Mouse (Mus musculus): Measurements from ENCODE around the gene Acvr2b. TPM values are rescaled to one million over a fixed set of nuclear protein-coding genes. Genes with fewer than 3 reads are reported as not detected.

Gene Acvr2b
- polyA plus RNA-seq, 1 experiment from 2014 or later = 32.7 TPM

DNA sequence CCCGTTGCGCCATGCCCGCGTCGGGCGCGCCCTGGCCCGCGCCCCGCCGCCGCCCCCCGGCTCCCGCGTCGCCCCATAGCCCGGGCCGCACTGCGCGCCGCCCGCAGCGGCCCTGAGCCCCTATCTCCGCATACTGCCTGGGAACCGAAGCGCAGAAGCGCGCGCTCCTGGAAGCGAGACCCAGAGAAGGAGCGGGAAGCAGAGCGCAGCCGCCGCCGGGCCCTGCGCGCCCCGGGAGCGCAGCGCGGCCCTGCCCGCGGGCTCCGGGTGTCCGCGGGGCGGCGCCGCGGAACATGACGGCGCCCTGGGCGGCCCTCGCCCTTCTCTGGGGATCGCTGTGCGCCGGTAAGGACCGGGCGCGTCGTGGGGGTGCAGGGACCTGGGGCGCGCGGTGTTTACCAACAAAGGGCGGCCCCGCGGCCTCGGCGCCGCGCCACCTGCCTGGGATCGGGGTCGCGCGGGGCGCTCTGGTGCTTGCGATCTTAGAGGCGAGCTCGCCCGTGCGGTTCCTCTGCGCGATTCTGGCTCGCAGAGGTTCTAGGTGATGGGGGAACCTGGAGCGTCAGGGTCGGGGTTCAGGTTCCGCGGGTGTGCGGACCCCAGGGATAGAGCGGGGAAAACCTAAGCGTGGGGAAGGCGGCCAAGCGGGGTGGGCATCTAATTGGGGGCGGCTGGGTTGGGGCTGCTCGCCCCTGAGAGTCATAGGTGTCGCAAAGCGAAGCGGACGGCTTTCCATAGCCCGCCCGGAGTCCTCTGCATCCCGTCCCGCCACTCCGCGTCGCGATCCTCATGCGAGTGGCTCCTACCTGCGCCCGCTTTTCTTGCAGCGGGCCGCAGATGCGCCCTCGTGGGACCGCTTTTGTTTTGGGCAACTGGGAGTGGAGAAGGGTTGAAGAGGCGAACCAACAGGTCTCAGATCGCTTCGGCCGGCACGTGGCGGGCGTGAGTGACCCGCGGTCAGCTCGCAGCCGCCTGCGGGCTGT, 626 bp downstream of the Acvr2b start:
- peak; percentile 68 for ATAC-seq
- H3K9ac ChIP-seq (replicated peaks; ENCODE audit: low read depth, low read length) = peak overlapping the region; percentile 98
- H3K4me1 ChIP-seq (replicated peaks; ENCODE audit: control insufficient read depth, insufficient read depth, low read length) = peaks cover 37% of the 10 kb centered on the region
- H3K4me2 ChIP-seq (ENCODE audit: low read length) = peak overlapping the region; percentile 75
- H3K27me3 ChIP-seq (replicated peaks; ENCODE audit: control insufficient read depth, insufficient read depth, low read length) = no peaks in the 10 kb centered on the region
- peak overlapping the region; percentile 92 for H3K4me3 ChIP-seq (replicated peaks; ENCODE audit: low read length)
- WGBS = under 1% methylated on average over 125 of the region's 127 CpGs
- H3K36me3 ChIP-seq (ENCODE audit: control insufficient read depth, insufficient read depth) = no peaks in the 10 kb centered on the region
- no peaks in the 10 kb centered on the region for H3K9me3 ChIP-seq (ENCODE audit: control insufficient read depth, low read length)
- H3K27ac ChIP-seq (ENCODE audit: low read length) = peak overlapping the region; percentile 98

DNA sequence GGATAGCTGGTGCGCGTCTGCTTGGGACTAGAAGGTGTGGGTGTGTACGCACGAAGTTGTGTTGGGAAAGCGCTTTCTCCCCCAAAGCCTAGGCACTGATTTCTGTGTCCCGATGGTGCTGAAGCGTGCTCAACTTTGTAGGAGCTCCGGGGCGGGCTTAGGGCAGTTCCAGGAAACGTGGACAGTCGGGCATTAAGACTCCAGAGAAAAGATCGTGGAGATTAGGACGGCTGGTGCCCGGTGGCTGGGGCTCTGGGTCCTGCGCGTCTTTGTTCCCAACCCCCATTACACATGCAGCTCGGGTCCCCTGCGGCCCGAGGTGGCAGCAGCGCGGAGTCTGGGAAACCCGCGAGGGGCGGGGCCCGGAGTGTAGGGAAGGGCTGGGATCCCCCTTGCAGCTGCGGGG, 1.3 kb downstream of the Acvr2b start:
- Histone ChIP-seq H3K27ac (ENCODE audit: low read length) (peak overlapping the region; percentile 98), H3K4me3 (replicated peaks; ENCODE audit: low read length) (peak overlapping the region; percentile 92), H3K36me3 (ENCODE audit: control insufficient read depth, insufficient read depth) (no peaks in the 10 kb centered on the region), H3K9me3 (ENCODE audit: control insufficient read depth, low read length) (no peaks in the 10 kb centered on the region), H3K9ac (replicated peaks; ENCODE audit: low read depth, low read length) (peak overlapping the region; percentile 98), H3K4me2 (ENCODE audit: low read length) (peak overlapping the region; percentile 75), H3K27me3 (replicated peaks; ENCODE audit: control insufficient read depth, insufficient read depth, low read length) (no peaks in the 10 kb centered on the region), H3K4me1 (replicated peaks; ENCODE audit: control insufficient read depth, insufficient read depth, low read length) (peaks cover 37% of the 10 kb centered on the region)
- under 1% methylated on average over 26 of the region's 26 CpGs for WGBS
- peak; percentile 54 for ATAC-seq

DNA sequence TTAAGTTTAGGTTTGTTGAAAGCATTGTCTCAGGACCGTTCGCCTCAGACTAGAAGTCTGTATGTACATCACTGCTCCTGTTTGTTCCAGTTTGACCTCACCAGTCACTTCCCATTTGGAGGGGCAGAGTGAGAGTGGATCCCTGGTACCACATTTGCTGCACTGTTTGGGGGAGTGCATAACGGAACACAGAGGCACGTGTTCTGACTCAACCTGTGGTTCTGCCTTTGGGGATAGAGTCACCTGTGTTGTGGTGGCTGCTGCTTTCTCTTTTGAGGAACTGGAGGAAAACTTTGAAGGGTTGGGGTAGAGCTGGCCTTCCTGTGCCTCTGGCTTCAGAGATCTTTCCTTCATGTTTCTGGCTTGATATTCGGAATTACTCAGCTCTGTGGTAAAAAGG, 2.2 kb downstream of the Acvr2b start:
- 48% methylated on average over 5 of the region's 5 CpGs for WGBS
- H3K9ac ChIP-seq (replicated peaks; ENCODE audit: low read depth, low read length) = peak overlapping the region; percentile 98; the same call in 1 of the 2 replicates

DNA sequence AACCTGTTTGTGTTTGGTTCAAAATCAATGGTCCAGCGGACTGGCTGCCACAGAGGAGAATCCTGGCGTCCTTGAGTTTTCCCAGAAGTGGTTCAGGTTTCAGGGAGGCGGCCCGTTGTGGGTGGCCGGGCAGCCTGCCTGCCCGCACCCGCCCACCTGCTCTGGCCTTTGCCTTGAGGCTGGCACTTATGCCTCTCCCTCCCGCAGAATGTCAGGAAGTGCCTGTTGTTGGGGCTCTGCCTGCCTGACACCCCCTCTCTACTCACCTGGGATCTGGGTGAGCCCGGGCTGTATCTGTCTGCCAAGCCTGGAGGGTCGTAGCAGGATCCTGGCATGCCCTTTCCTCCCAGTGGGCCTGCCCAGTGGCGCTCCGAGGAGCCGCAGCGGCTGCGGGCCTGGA, 6.0 kb downstream of the Acvr2b start:
- Histone ChIP-seq H3K9ac (replicated peaks; ENCODE audit: low read depth, low read length) (no peak overlapping the region), H3K27me3 (replicated peaks; ENCODE audit: control insufficient read depth, insufficient read depth, low read length) (no peaks in the 10 kb centered on the region), H3K36me3 (ENCODE audit: control insufficient read depth, insufficient read depth) (no peaks in the 10 kb centered on the region; the same call in 1 of the 2 replicates), H3K4me1 (replicated peaks; ENCODE audit: control insufficient read depth, insufficient read depth, low read length) (peaks cover 30% of the 10 kb centered on the region), H3K9me3 (ENCODE audit: control insufficient read depth, low read length) (no peaks in the 10 kb centered on the region), H3K4me2 (ENCODE audit: low read length) (no peak overlapping the region), H3K27ac (ENCODE audit: low read length) (no peak overlapping the region), H3K4me3 (replicated peaks; ENCODE audit: low read length) (no peak overlapping the region)
- ATAC-seq = no peak
- 86% methylated on average over 15 of the region's 15 CpGs for WGBS

More for the DNA sequence above, 2.2 kb downstream of the Acvr2b start:
- Histone ChIP-seq H3K4me3 (replicated peaks; ENCODE audit: low read length) (peak overlapping the region; percentile 92), H3K36me3 (ENCODE audit: control insufficient read depth, insufficient read depth) (no peaks in the 10 kb centered on the region), H3K27ac (ENCODE audit: low read length) (no peak overlapping the region), H3K4me1 (replicated peaks; ENCODE audit: control insufficient read depth, insufficient read depth, low read length) (peaks cover 37% of the 10 kb centered on the region), H3K9me3 (ENCODE audit: control insufficient read depth, low read length) (no peaks in the 10 kb centered on the region), H3K27me3 (replicated peaks; ENCODE audit: control insufficient read depth, insufficient read depth, low read length) (no peaks in the 10 kb centered on the region), H3K4me2 (ENCODE audit: low read length) (peak overlapping the region; percentile 75)
- no peak for ATAC-seq

DNA sequence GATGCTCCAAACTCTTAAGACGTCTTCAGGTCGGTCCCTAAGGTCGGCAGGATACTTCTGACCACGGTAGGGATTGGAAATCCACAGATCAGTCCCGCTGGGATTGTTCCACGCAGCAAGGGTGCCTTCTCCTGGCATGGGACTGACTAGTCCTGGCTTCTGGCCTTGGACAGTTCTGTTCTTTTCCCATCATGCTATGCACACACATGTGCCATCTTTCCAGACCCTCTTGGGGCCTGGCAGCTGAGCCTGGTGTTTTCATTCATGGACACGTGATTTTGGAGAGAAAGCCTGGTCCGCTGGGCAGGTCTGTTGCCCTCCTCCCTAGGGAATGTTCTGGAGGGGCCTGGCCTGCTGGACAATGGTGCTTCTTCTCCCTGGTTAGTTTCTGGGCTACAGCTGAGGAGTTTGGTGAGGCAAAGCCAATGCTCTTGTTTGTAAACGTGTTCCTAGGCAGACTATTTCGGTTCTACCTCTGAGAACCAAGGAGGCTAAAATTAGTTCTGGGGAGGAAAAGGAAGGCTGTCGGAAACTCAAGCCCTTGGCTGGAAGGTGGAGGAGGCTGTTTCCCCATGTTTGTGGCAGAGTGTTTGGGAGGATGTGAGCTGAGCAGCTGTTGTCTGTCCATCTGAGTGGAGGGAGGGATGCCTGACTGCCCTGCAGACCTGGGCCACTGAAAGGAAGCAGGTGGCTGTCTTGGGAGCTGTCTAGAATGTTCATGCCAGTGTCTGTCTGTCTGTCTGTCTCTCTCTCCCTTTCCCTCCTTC, 7.2 kb downstream of the Acvr2b start:
- Histone ChIP-seq H3K9me3 (ENCODE audit: control insufficient read depth, low read length) (no peaks in the 10 kb centered on the region), H3K9ac (replicated peaks; ENCODE audit: low read depth, low read length) (no peak overlapping the region), H3K4me2 (ENCODE audit: low read length) (no peak overlapping the region), H3K4me1 (replicated peaks; ENCODE audit: control insufficient read depth, insufficient read depth, low read length) (peaks cover 24% of the 10 kb centered on the region), H3K27me3 (replicated peaks; ENCODE audit: control insufficient read depth, insufficient read depth, low read length) (no peaks in the 10 kb centered on the region), H3K4me3 (replicated peaks; ENCODE audit: low read length) (no peak overlapping the region), H3K27ac (ENCODE audit: low read length) (no peak overlapping the region), H3K36me3 (ENCODE audit: control insufficient read depth, insufficient read depth) (no peaks in the 10 kb centered on the region; the same call in 1 of the 2 replicates)
- 84% methylated on average over 11 of the region's 11 CpGs for WGBS
- ATAC-seq = no peak

DNA sequence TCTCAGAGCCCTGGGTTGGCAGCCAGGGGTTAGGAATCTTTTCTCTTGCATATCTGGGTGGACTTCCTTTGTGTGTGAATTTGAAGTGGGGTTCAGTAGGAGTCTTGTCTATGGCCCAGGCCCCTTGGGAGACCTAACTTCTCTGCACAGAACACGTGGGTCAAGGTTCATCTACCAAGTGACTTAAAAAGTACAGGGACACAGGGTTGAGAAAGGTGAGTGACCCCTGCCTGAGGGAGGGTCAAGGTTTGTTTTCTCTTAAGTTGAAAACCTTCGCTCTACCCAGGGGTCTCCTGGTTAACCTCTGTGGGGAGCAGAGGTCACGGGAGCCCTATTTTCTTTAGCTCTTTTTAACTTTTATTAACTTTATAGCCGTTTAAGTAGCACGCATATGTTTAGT, 7.9 kb downstream of the Acvr2b start:
- H3K27ac ChIP-seq (ENCODE audit: low read length) = no peak overlapping the region
- no peaks in the 10 kb centered on the region; the same call in 1 of the 2 replicates for H3K36me3 ChIP-seq (ENCODE audit: control insufficient read depth, insufficient read depth)
- H3K4me2 ChIP-seq (ENCODE audit: low read length) = no peak overlapping the region
- no peaks in the 10 kb centered on the region for H3K9me3 ChIP-seq (ENCODE audit: control insufficient read depth, low read length)
- 93% methylated on average over 5 of the region's 5 CpGs for WGBS
- ATAC-seq = no peak
- H3K4me1 ChIP-seq (replicated peaks; ENCODE audit: control insufficient read depth, insufficient read depth, low read length) = peaks cover 16% of the 10 kb centered on the region
- H3K9ac ChIP-seq (replicated peaks; ENCODE audit: low read depth, low read length) = no peak overlapping the region
- no peak overlapping the region for H3K4me3 ChIP-seq (replicated peaks; ENCODE audit: low read length)
- H3K27me3 ChIP-seq (replicated peaks; ENCODE audit: control insufficient read depth, insufficient read depth, low read length) = no peaks in the 10 kb centered on the region

DNA sequence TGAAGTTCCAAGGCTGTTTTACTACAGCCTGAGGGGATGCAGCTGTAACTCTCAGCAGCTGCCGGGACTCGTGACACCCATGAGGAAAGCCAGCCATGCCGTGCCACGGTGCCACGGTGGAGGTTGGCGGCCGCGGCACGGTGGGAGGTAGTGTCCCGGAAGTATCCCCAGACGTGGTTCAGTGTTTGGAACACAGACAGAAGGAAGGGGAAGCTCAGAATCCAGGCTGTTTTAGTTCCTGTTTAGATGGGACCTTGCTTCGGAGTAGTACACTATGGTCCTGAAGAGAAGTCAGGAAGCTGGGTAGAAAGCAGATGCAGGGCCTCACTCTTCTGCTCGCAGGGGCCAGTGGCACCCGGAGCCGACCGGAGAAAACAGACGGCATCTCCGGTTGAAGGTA, 16.1 kb downstream of the Acvr2b start:
- ATAC-seq = no peak
- H3K9me3 ChIP-seq (ENCODE audit: control insufficient read depth, low read length) = no peaks in the 10 kb centered on the region
- no peak overlapping the region for H3K4me2 ChIP-seq (ENCODE audit: low read length)
- no peaks in the 10 kb centered on the region for H3K36me3 ChIP-seq (ENCODE audit: control insufficient read depth, insufficient read depth)
- H3K4me1 ChIP-seq (replicated peaks; ENCODE audit: control insufficient read depth, insufficient read depth, low read length) = no peaks in the 10 kb centered on the region; the same call in 1 of the 2 replicates
- H3K4me3 ChIP-seq (replicated peaks; ENCODE audit: low read length) = no peak overlapping the region
- 87% methylated on average over 18 of the region's 18 CpGs for WGBS
- H3K27ac ChIP-seq (ENCODE audit: low read length) = no peak overlapping the region
- H3K27me3 ChIP-seq (replicated peaks; ENCODE audit: control insufficient read depth, insufficient read depth, low read length) = no peaks in the 10 kb centered on the region
- H3K9ac ChIP-seq (replicated peaks; ENCODE audit: low read depth, low read length) = no peak overlapping the region

DNA sequence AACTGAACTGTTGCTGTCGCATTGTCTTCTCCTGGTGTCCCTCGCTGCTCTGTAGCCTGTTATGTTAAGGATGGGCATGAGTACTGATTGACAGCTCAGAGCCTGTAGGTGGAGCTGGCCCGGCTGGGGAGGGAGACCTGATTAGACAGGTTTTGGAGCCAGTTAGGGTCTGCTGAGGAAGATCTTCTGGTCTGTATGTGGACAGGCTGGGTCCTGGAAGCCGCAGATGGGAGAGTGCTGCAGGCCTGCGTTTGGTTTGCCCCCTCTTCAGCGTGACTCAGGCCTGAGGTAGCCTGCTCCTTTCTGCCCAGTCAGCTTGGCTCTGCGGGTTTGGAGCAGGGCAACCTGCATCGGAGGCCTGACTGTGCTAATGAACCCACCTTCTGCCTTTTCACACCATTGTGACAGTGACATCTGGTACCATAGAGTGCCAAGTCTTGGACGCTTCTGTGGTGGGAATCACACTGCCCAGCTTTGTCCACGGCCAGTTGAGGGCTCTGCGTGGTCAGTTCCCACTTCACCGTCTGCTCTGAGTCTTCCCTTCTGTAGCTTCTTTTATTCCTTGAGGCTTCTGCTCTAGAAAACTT, 18.0 kb downstream of the Acvr2b start:
- Histone ChIP-seq H3K4me1 (replicated peaks; ENCODE audit: control insufficient read depth, insufficient read depth, low read length) (peaks cover 5% of the 10 kb centered on the region), H3K36me3 (ENCODE audit: control insufficient read depth, insufficient read depth) (no peaks in the 10 kb centered on the region), H3K9ac (replicated peaks; ENCODE audit: low read depth, low read length) (no peak overlapping the region), H3K27me3 (replicated peaks; ENCODE audit: control insufficient read depth, insufficient read depth, low read length) (no peaks in the 10 kb centered on the region), H3K4me3 (replicated peaks; ENCODE audit: low read length) (no peak overlapping the region), H3K27ac (ENCODE audit: low read length) (no peak overlapping the region), H3K9me3 (ENCODE audit: control insufficient read depth, low read length) (no peaks in the 10 kb centered on the region), H3K4me2 (ENCODE audit: low read length) (no peak overlapping the region)
- 74% methylated on average over 12 of the region's 12 CpGs for whole genome bisulfite sequencing
- ATAC-seq = no peak

Measured in forebrain, embryonic 16.5 days (tissue).